Mouse (Mus musculus) ovary, postnatal 10 days (tissue): ENCODE measurements at regions not wholly inside any gene's neighbourhood (a gene's known extent, or its start where the extent isn't known, plus 50 kb on each side); places are given as distances from the start of the nearest gene placed in this dataset.
A peak's percentile ranks its signal among the peaks of the same experiment; 100 is the strongest.

ENCODE experiments used
- DNase-seq: peaks from one replicate; pipeline ENCODE4 v3.0.0; 2022; ENCODE audit warnings: low spot score

DNA sequence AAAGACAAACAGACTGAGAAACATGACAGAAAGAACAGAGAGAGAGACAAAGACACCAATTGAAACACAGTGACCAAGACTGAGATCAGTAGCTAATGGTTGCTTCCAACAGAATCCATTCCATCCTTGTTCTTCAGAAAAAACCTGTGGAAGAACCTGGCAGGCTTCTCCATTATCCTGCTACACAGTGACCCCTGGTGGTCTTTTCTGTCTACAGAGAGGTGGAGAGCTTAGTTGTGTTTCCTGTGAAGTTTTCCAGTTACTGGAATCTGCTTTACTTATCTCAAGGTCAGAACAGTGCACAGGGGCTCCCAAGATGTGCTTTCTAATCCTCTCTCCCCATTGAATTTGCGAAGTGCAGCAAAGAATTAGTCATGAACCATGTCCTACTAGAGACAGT is 339.1 kb upstream of the Msl3l2 start:
- peak; percentile 9 for DNase-seq

DNA sequence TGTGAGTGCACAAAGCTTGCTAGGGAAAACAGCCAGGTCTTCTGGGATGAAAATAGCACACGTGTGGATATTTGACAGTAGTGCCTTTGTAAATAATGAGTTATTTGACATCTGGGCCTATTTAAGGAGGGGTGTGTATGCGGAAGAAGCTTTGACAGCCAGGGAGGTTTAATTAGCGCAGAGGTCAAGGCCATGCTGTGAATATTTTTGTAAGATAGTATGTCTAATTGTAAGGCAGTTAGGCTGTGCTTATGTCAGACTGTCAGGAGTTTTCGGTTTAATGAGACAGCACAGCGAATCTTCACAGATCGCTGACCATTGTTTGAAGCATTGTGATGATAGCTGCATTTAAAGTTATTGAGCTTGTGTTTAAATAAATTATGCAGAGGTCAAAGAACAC is 337.1 kb upstream of the Msl3l2 start:
- no peak for DNase-seq

DNA sequence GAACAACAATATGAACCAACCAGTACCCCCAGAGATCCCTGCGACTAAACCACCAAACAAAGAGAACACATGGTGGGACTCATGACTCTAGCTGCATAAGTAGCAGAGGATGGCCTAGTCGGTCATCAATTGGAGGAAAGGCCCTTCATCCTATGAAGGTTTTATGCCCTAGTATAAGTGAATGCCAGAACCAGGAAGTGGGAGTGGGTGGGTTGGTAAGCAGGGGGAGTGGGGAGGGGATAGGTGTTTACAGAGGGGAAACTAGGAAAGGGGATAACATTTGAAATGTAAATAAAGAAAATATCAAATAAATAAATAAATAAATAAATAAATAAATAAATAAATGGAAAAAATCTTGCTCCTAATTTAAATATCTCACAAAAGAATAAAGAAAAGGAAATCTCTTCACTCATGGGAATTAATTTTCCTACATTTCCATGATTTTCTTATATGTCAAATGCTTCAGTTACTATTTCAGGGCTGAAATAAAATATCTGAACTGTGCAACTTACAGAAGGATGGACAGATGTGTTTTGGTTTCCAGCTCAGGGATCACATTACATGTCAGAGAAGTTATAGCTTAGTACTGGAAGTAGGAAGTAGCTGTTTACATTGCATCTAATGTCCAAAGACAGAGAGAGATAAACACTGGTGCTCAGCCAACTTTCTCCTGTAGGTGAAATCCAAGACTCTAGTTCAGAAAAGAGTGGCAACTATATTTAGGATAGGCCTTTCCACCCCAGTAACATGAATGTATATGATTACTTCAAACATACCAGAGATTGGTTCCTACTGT is 323.8 kb upstream of the Msl3l2 start:
- no peak for DNase-seq

DNA sequence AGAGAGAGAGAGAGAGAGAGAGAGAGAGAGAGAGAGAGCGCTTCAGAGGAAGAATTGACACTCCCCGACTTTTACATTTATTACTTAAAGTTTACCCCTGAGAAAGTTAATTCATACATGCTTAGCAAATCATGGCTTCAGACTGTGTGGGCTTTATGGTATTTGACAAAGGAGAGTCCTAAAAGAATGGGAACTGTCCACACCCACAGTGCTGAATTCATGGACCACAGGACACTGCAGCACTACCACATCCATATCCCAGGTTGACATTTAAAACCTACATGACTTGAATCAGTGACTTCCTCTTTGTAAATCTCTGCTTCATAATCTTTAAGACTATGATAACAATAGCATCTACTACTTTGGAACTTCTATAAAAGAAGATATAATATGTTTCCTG is 292.8 kb upstream of the Msl3l2 start:
- no peak for DNase-seq

DNA sequence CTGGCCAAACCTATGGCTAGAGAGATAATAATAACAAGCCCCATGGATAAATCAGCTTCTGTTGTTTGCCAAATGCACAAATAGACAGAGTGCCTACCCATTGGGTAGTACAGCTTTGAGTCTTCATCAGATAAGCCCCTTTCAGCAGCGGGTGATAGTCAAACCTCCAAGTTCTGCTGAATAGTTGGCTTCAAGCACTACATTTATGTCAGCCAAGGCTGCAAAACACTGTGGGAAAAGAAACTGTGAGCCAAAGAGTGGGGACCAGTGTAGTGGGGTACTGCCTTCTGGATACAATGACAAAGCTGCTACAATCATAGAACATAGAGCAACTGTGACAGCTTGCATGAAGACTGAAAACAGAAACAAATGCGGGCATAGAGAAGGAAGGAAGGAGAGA is 255.4 kb upstream of the Msl3l2 start:
- no peak for DNase-seq

DNA sequence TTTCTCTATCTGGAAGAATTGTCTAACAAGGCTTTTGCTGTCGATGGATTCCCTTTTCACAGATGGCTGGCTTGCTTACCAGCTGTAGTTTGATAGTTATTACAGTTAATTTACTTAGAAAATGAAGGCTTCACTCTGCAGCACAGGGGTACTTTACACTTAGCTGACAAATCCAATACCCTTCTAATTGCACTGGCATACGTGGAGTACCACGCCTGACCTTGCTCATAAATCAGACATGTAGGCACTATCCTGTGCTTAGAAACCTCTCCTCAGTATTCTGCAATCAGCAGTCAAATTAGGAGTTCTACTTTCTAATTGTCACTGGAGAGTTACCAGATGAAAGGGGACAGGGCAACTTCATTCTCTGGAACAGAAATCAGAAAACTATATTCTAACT is 214.1 kb upstream of the Msl3l2 start:
- DNase-seq: no peak

DNA sequence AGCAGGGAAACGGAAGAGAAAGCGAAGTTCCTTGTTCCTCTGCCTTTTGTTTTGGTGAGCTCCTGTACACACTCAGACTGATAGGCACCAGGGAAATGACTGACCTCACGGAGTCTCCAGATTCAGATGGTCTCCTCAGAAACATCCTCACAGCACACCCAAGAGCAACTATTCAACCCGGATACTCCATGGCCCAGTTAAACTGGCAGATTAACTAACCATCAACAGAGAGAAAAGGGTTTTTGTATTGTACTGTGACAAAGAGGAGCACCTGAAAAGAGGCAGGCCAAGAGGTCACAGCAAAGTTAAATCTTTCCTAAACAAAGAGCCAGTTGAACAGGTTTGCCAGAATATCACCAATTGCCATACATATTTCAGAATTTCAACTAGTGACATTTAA is 177.6 kb upstream of the Msl3l2 start:
- no peak for DNase-seq

DNA sequence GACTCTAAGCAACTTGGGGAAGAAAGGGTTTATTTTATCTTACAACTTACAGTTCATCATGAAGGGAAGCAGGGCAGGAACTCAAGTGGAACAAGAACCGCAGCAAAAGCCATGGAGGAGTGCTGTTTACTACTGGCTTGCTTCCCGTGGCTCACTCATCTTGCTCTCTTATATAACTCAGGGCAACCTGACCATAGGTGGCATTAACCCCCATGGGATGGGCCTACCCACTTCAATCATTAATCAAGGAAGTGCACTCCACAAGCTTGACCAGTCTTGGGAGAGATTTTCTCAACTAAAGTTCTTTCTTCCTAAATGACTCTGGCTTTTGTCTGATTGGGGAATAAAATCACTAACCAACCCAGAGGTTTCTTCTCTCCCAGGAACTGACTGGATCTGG is 172.7 kb upstream of the Msl3l2 start:
- no peak for DNase-seq

DNA sequence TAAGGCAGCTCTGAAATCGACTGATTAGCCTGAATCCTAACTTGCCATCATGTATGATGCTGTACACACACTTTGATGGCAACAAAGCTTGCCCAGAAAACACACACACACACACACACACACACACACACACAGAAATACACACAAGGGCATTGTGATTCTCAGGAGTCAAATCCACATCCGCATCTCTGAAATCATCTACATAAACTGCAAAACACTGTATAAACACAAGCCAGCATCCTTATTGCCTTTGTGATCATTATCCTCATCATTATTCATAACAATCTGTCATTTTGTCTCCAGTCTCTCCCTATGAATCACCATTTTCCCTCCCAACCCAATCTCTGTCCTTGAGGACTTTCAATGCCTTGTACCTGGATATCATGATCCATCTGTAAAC is 171.3 kb upstream of the Msl3l2 start:
- no peak for DNase-seq

DNA sequence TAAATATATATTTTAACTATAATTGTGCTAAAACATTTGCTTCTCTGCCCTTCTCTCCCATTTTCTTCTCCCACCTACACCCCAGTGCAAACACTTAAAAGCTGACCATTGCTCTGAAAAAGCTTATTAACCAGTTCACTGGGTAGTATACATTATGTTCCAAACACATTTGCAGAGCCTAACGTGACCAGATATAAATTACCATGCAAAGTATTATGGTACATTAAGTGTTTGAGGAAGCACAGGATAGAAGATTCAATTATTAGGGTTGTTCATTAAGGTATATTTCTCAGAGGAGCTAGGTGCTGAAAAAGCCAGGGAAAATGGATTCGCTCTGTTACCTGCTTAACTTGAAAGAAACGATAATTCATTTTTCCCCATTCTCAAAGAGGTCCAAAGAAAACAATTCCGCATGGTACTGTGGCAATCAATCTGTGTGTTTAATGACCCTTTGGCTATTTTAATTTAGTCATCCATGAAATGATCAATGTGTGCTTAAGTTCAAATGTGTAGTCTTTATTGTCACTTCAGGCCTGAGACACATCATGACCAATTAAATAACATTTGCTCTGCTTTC is 144.0 kb upstream of the Msl3l2 start:
- no peak for DNase-seq
